ENCODE assay signal across 8 mouse cellular contexts in genomic region chr16:44140186-44140787, GRCm38 (mm10). TPM values are rescaled to one million over a fixed set of nuclear protein-coding genes. Genes with fewer than 3 reads are reported as not detected.
DNase-seq lines count a peak whose midpoint lies in the region; ATAC-seq and TF ChIP-seq lines count a peak whose summit lies in the region.

No protein-coding gene starts in this region.

- peaks cover 2% of the 10 kb centered on the region for H3K4me1 ChIP-seq in bone marrow, adult 2 months (ENCODE audit: control insufficient read depth, insufficient read depth, low read length)
- peaks cover 8% of the 10 kb centered on the region for H3K4me1 ChIP-seq in embryonic facial prominence, embryonic 15.5 days
- peaks cover 13% of the 10 kb centered on the region for H3K4me1 ChIP-seq in kidney, embryonic 14.5 days (ENCODE audit: control insufficient read depth, insufficient read depth, low read length)
- peaks cover 16% of the 10 kb centered on the region for H3K4me1 ChIP-seq in liver, adult 2 months (ENCODE audit: control insufficient read depth, insufficient read depth, low read length)

- 0 out of 2 replicates have a peak, but pooled peaks have one; percentile 24 for TF ChIP-seq POLR2A in bone marrow, adult 2 months (IDR thresholded peaks at IDR 0.05; ENCODE audit: borderline replicate concordance, control insufficient read depth, low read depth, low read length)
- TF ChIP-seq POLR2A in liver, adult 2 months (IDR thresholded peaks at IDR 0.05; ENCODE audit: extremely low read depth, insufficient read depth, low read length), result no peak
- no peak for TF ChIP-seq POLR2A in myocyte (IDR thresholded peaks at IDR 0.05; ENCODE audit: insufficient read length, low read depth)

- peak overlapping the region; percentile 51 for H3K4me2 ChIP-seq in embryonic facial prominence, embryonic 15.5 days (replicated peaks)
- peak overlapping the region; percentile 55 for H3K4me2 ChIP-seq in kidney, embryonic 14.5 days (replicated peaks; ENCODE audit: low read depth, low read length)
- H3K4me2 ChIP-seq in myocyte (ENCODE audit: low read depth), result peak overlapping the region; percentile 92

- no peaks in the 10 kb centered on the region for H3K9me3 ChIP-seq in embryonic facial prominence, embryonic 15.5 days (replicated peaks)
- H3K9me3 ChIP-seq in kidney, embryonic 14.5 days (ENCODE audit: control insufficient read depth, low read length), result no peaks in the 10 kb centered on the region

- peak overlapping the region; percentile 99 for H3K27ac ChIP-seq in bone marrow, adult 2 months (ENCODE audit: control insufficient read depth, insufficient read depth, low read depth, low read length, poor library complexity)
- H3K27ac ChIP-seq in embryonic facial prominence, embryonic 15.5 days (replicated peaks), result peak overlapping the region; percentile 99
- peak overlapping the region; percentile 99 for H3K27ac ChIP-seq in kidney, embryonic 14.5 days (ENCODE audit: low read depth, low read length)
- H3K27ac ChIP-seq in liver, adult 2 months (replicated peaks; ENCODE audit: insufficient read depth, low read depth, low read length), result peak overlapping the region; percentile 99

- H3K9ac ChIP-seq in embryonic facial prominence, embryonic 15.5 days, result peak overlapping the region; percentile 93
- peak overlapping the region; percentile 96 for H3K9ac ChIP-seq in kidney, embryonic 14.5 days (ENCODE audit: low read depth, low read length)
- peak overlapping the region; percentile 96 for H3K9ac ChIP-seq in liver, adult 2 months (ENCODE audit: low read depth, low read length)

- WGBS in bone marrow, adult 2 months, result under 1% methylated on average over 38 of the region's 44 CpGs
- under 1% methylated on average over 44 of the region's 44 CpGs for WGBS in embryonic facial prominence, embryonic 15.5 days
- under 1% methylated on average over 43 of the region's 44 CpGs for WGBS in kidney, embryonic 14.5 days
- 2% methylated on average over 28 of the region's 44 CpGs for whole genome bisulfite sequencing in liver, adult 2 months

- H3K36me3 ChIP-seq in embryonic facial prominence, embryonic 15.5 days, result no peaks in the 10 kb centered on the region
- no peaks in the 10 kb centered on the region for H3K36me3 ChIP-seq in kidney, embryonic 14.5 days (ENCODE audit: control insufficient read depth, insufficient read depth, low read length)
- H3K36me3 ChIP-seq in liver, adult 2 months (ENCODE audit: control insufficient read depth, insufficient read depth, low read length), result no peaks in the 10 kb centered on the region
- no peaks in the 10 kb centered on the region for H3K36me3 ChIP-seq in myocyte (ENCODE audit: control insufficient read depth, insufficient read depth)
- H3K36me3 ChIP-seq in splenic B cell, adult 2 months (ENCODE audit: control insufficient read depth, insufficient read depth, low read length, poor library complexity, severe bottlenecking), result no peaks in the 10 kb centered on the region

- peak; percentile 73 for ATAC-seq in embryonic facial prominence, embryonic 15.5 days (ENCODE audit: insufficient number of reproducible peaks, low FRiP score, low TSS enrichment, low read depth)
- ATAC-seq in kidney, embryonic 14.5 days (ENCODE audit: low FRiP score, low TSS enrichment), result peak; percentile 64

- peak; percentile 97 for DNase-seq in 416B (ENCODE audit: low read depth)
- peak; percentile 85 to 86 for DNase-seq in heart, adult 9 months (ENCODE audit: low spot score in 2 of 2)
- DNase-seq in liver, adult 2 months (ENCODE audit: extremely low read depth, low read depth, low spot score), result peak; percentile 89
- DNase-seq in splenic B cell, adult 2 months (ENCODE audit: low read depth, low spot score), result peak; percentile 85

- peak; percentile 51; the same call in 1 of the 2 replicates for TF ChIP-seq CTCF in bone marrow, adult 2 months (IDR thresholded peaks at IDR 0.05; ENCODE audit: control insufficient read depth, insufficient read depth, low read length)
- TF ChIP-seq CTCF in liver, adult 2 months (IDR thresholded peaks at IDR 0.05; ENCODE audit: low read depth, low read length), result peak; percentile 43

- H3K27me3 ChIP-seq in embryonic facial prominence, embryonic 15.5 days, result no peaks in the 10 kb centered on the region
- no peaks in the 10 kb centered on the region for H3K27me3 ChIP-seq in kidney, embryonic 14.5 days (ENCODE audit: control insufficient read depth, insufficient read depth, low read length)
- no peaks in the 10 kb centered on the region for H3K27me3 ChIP-seq in liver, adult 2 months (ENCODE audit: control insufficient read depth, insufficient read depth, low read length)
- H3K27me3 ChIP-seq in myocyte (ENCODE audit: control insufficient read depth, insufficient read depth, insufficient read length), result no peaks in the 10 kb centered on the region
- H3K27me3 ChIP-seq in splenic B cell, adult 2 months (ENCODE audit: control insufficient read depth, insufficient read depth, low read length, poor library complexity, severe bottlenecking), result no peaks in the 10 kb centered on the region

- peak overlapping the region; percentile 70 for H3K4me3 ChIP-seq in bone marrow, adult 2 months (replicated peaks; ENCODE audit: control insufficient read depth, low read depth, low read length)
- peak overlapping the region; percentile 98 for H3K4me3 ChIP-seq in embryonic facial prominence, embryonic 15.5 days (replicated peaks)
- H3K4me3 ChIP-seq in kidney, embryonic 14.5 days (ENCODE audit: low read length), result peak overlapping the region; percentile 94
- H3K4me3 ChIP-seq in liver, adult 2 months (ENCODE audit: insufficient read depth, low read depth, low read length), result peak overlapping the region; percentile 100
- H3K4me3 ChIP-seq in myocyte, result peak overlapping the region; percentile 91

- H3K79me2 ChIP-seq in liver, adult 2 months (ENCODE audit: control insufficient read depth, insufficient read depth, low read length), result peaks cover 8% of the 10 kb centered on the region; the same call in 1 of the 2 replicates
- H3K79me2 ChIP-seq in myocyte (ENCODE audit: control insufficient read depth, insufficient read depth), result peaks cover 84% of the 10 kb centered on the region

- H3ac ChIP-seq in myocyte (ENCODE audit: control insufficient read depth, insufficient read length), result peak overlapping the region; percentile 32

TF ChIP-seq in myocyte, 11 proteins besides CTCF, POLR2A, EP300 and RAD21:
- TF ChIP-seq MYOD1 (IDR thresholded peaks at IDR 0.05; ENCODE audit: control insufficient read depth in 1 of 3, insufficient read length in 2 of 3, low read depth in 2 of 3) (no peak), MYOG (IDR thresholded peaks at IDR 0.05; ENCODE audit: control insufficient read depth in 1 of 3, insufficient read depth in 1 of 3, insufficient read length in 2 of 3, low read depth in 2 of 3) (no peak), CEBPB (IDR thresholded peaks at IDR 0.05; ENCODE audit: insufficient read depth, poor library complexity, severe bottlenecking) (no peak), SRF (IDR thresholded peaks at IDR 0.05; ENCODE audit: control insufficient read depth, insufficient read length, low read depth) (no peak), TCF12 (IDR thresholded peaks at IDR 0.05; ENCODE audit: insufficient read depth, poor library complexity, severe bottlenecking) (no peak), POLR2AphosphoS2 (IDR thresholded peaks at IDR 0.05; ENCODE audit: insufficient read length, low read depth) (no peak), USF1 (IDR thresholded peaks at IDR 0.05; ENCODE audit: low read depth) (no peak), TCF3 (IDR thresholded peaks at IDR 0.05; ENCODE audit: insufficient read length, low read depth) (no peak), REST (IDR thresholded peaks at IDR 0.05; ENCODE audit: insufficient read depth, insufficient read length) (no peak), MAX (IDR thresholded peaks at IDR 0.05; ENCODE audit: low read depth) (no peak), E2F4 (IDR thresholded peaks at IDR 0.05; ENCODE audit: insufficient read depth) (no peak)
TF ChIP-seq in myocyte: peak in this region for 0.

RNA-seq across cellular contexts. Expression of gene Naa50, which starts 0.7 kb away (rescaled TPM):
- 28.1 and 38.1 TPM in 2 replicates for polyA plus RNA-seq in bone marrow, adult 2 months (2011; ENCODE audit: insufficient read depth, insufficient read length, low replicate concordance, missing spikeins)
- polyA plus RNA-seq in embryonic facial prominence, embryonic 15.5 days (2015; fragmentation: Nextera tagmentation; extraction: Ambion mirVana), result 99.0 and 108 TPM in 2 replicates
- 70.9 and 77.4 TPM in 2 replicates for polyA plus RNA-seq in kidney, embryonic 14.5 days (2014; fragmentation: Nextera tagmentation; extraction: Ambion mirVana)
- 28.4 and 29.7 TPM in 2 replicates for total RNA-seq in liver, adult 2 months (2014; rRNA removed)
- 11.0 and 14.8 TPM in 2 replicates for polyA plus RNA-seq in liver, adult 2 months (2012; rRNA removed)
- 34.7 TPM for polyA plus RNA-seq in myocyte (2012; fragmentation: generic; extraction: Trizol)

RNA-seq across cellular contexts. Expression of gene Atp6v1a, which starts 0.8 kb away (rescaled TPM):
- 6.4 and 19.8 TPM in 2 replicates for polyA plus RNA-seq in bone marrow, adult 2 months (2011; ENCODE audit: insufficient read depth, insufficient read length, low replicate concordance, missing spikeins)
- polyA plus RNA-seq in embryonic facial prominence, embryonic 15.5 days (2015; fragmentation: Nextera tagmentation; extraction: Ambion mirVana), result 57.8 and 58.1 TPM in 2 replicates
- polyA plus RNA-seq in kidney, embryonic 14.5 days (2014; fragmentation: Nextera tagmentation; extraction: Ambion mirVana), result 49.1 and 75.6 TPM in 2 replicates
- 39.2 and 40.8 TPM in 2 replicates for total RNA-seq in liver, adult 2 months (2014; rRNA removed)
- polyA plus RNA-seq in liver, adult 2 months (2012; rRNA removed), result 11.9 and 13.0 TPM in 2 replicates
- 28.7 TPM for polyA plus RNA-seq in myocyte (2012; fragmentation: generic; extraction: Trizol)

RNA-seq across cellular contexts. Expression of gene Usf3, which starts 32.8 kb away (rescaled TPM):
- 9.9 and 12.0 TPM in 2 replicates for polyA plus RNA-seq in bone marrow, adult 2 months (2011; ENCODE audit: insufficient read depth, insufficient read length, low replicate concordance, missing spikeins)
- 2.3 and 2.7 TPM in 2 replicates for polyA plus RNA-seq in embryonic facial prominence, embryonic 15.5 days (2015; fragmentation: Nextera tagmentation; extraction: Ambion mirVana)
- 5.7 and 6.6 TPM in 2 replicates for polyA plus RNA-seq in kidney, embryonic 14.5 days (2014; fragmentation: Nextera tagmentation; extraction: Ambion mirVana)
- 9.4 and 10.5 TPM in 2 replicates for total RNA-seq in liver, adult 2 months (2014; rRNA removed)
- polyA plus RNA-seq in liver, adult 2 months (2012; rRNA removed), result 6.7 and 6.9 TPM in 2 replicates
- 3.5 TPM for polyA plus RNA-seq in myocyte (2012; fragmentation: generic; extraction: Trizol)

Comparison
In these comparisons a context has a peak if more than half of its experiments do, and no peak if none do; other contexts are left out.
1. Peak in every context shown above with its lines: DNase-seq, ATAC-seq, H3K4me3 ChIP-seq and H3K27ac ChIP-seq.